1 mouse cellular context compared by ENCODE assay signal in the genomic region with DNA sequence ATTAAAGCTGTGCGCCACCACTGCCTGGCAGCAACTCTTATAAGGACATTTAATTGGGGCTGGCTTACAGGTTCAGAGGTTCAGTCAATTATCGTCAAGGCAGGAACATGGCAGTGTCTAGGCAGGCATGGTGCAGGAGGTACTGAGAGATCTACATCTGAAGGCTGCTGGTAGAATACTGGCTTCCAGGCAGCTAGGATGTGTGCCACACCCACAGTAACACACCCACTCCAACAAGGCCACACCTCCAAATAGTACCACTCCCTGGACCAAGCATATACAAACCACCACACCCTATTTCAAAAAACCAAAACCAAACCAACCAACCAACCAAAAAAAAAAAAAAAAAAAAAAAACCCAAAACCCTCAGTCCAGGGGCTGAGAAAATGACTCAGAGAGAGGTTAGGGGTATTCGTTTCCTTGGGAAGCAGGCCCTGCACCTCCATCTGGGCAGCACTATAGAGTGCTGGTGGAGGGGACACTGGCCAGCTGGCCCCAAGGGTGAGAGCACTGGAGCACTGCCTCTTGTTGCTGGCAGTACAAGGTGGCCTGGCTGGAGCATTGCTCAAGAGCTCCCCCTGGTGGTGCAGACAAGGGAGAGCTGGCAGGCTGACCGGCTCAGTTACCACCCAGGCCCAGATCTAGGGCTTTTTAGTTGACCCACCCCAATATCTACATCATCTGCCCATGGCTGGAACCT.
A peak's percentile ranks its signal among the peaks of the same experiment; 100 is the strongest.
TF ChIP-seq lines count a peak whose summit lies in the region.

No protein-coding gene starts in this region.

TF ChIP-seq in ES-E14, 5 proteins besides CTCF, POLR2A, EP300 and RAD21:
- no peak for TF ChIP-seq MAFK (IDR thresholded peaks at IDR 0.05; ENCODE audit: insufficient read depth, low read depth, low read length)
- TF ChIP-seq ZC3H11A (IDR thresholded peaks at IDR 0.05; ENCODE audit: borderline replicate concordance, low read depth, low read length), result peak; percentile 31; the same call in 1 of the 2 replicates
- TF ChIP-seq CHD2 (IDR thresholded peaks at IDR 0.05; ENCODE audit: low read depth, low read length), result no peak
- peak; percentile 77 for TF ChIP-seq ZNF384 (IDR thresholded peaks at IDR 0.05; ENCODE audit: low read depth, low read length)
